Mouse (Mus musculus): ENCODE data around the gene Gm20388.

GRCm38 (mm10) chr8:120706193-120706592 lies 795.6 kb downstream of the Gm20388 start:
- no peak for TF ChIP-seq GATA1 (IDR thresholded peaks at IDR 0.05; ENCODE audit: low read length)
- TF ChIP-seq TAL1 (IDR thresholded peaks at IDR 0.05; ENCODE audit: low read length), result no peak

Measured in erythroblast, embryonic 14.5 days (primary cell).